Mouse (Mus musculus) hindbrain, postnatal 0 days (tissue): Measurements from ENCODE around the gene Olfr1315-ps1. TPM values are rescaled to one million over a fixed set of nuclear protein-coding genes. Genes with fewer than 3 reads are reported as not detected.

ENCODE experiments used
- ATAC-seq: fragments of 200-750 bp; cut with Nextera tagmentation; 2 replicates; pipeline ENCODE4 v1.8.0; 2017; ENCODE audit warnings: mild to moderate bottlenecking, moderate TSS enrichment, moderate library complexity
- DNase-seq: peaks from one replicate; pipeline ENCODE4 v3.0.0-alpha.2; 2015; ENCODE audit warnings: low spot score
- H3K27ac ChIP-seq: fragments of 300-500 bp; sonication (generic); 2 replicates; pipeline ENCODE4 v1.5.1; 2014; ENCODE audit warnings: mild to moderate bottlenecking
- H3K27me3 ChIP-seq: fragments of 300-500 bp; sonication (generic); 2 replicates; pipeline ENCODE4 v1.6.1; 2014; ENCODE audit warnings: low read length, mixed read lengths; ENCODE audit not compliant: insufficient read depth
- H3K36me3 ChIP-seq: fragments of 300-500 bp; sonication (generic); 2 replicates; pipeline ENCODE4 v1.6.1; 2014; ENCODE audit warnings: low read length, mixed read lengths; ENCODE audit not compliant: insufficient read depth
- H3K4me1 ChIP-seq: fragments of 300-500 bp; sonication (generic); 2 replicates; pipeline ENCODE4 v1.6.1; 2014; ENCODE audit warnings: antibody characterized with exemption, low read length, mixed read lengths; ENCODE audit not compliant: insufficient read depth
- H3K4me2 ChIP-seq: fragments of 300-500 bp; sonication (generic); 2 replicates; pipeline ENCODE4 v1.6.1; 2014; ENCODE audit warnings: low read depth, mild to moderate bottlenecking, low read length, moderate library complexity, mixed read lengths
- H3K4me3 ChIP-seq: fragments of 300-500 bp; sonication (generic); 2 replicates; pipeline ENCODE4 v1.5.1; 2014; ENCODE audit warnings: low read length
- H3K9ac ChIP-seq: fragments of 300-500 bp; sonication (generic); replicated peaks from 2 replicates; pipeline ENCODE4 v1.6.1; 2014; ENCODE audit warnings: mild to moderate bottlenecking, low read length, moderate library complexity, mixed read lengths
- H3K9me3 ChIP-seq: fragments of 300-500 bp; sonication (generic); 2 replicates; pipeline ENCODE4 v1.6.1; 2016; ENCODE audit warnings: low read length, mixed read lengths
- CTCF ChIP-seq: IDR thresholded peaks from 2 replicates; pipeline ENCODE4 v1.5.1; 2016; ENCODE audit warnings: antibody characterized with exemption, control low read depth, low read depth
- WGBS: fragments of 180-500 bp; shearing (Covaris S2); extraction: QIAGEN DNeasy Blood & Tissue Kit; methylation state at CpG from one replicate; pipeline ENCODE4 v1.1.7; 2014; 5-methylcytosine and 5-hydroxymethylcytosine counted together
- polyA plus RNA-seq: library from polyadenylated mRNA; unstranded; fragments of >200 nt; fragmentation: Nextera tagmentation; extraction: Ambion mirVana; gene quantifications from 2 replicates; pipeline ENCODE4 v1.2.1, GENCODE M21; 2015
- total RNA-seq: library from RNA; depleted of rRNA; stranded (reverse); fragments of >200 nt; gene quantifications from 2 replicates; pipeline ENCODE4 v1.2.3, GENCODE M21; 2014; rRNA removed

The Olfr1315-ps1 gene
- total RNA-seq (0.21 TPM in 1 of 2 replicates, not detected in the other), polyA plus RNA-seq (not detected in 2 replicates)

DNA sequence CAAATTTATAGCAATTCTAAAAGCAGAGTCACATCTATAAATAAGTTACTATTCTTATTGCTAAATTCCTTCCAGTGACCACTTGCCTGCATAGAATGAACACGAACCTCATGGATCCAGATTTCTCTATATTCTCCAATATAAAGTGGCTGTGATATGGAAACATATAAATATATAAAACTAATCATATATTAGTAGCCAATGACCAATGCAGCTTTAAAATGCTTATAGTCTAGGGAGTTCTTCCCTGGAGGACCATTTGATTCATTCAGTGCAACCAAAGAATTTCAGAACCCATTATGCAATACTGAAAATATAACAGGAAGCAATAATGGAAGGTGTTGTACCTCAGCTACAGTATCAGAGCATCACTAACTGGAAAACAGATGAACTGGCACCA lies at the start of gene Olfr1315-ps1:
Olfr1315-ps1 (minus strand) TSS at position 101 of the 400 bp plus-strand sequence.
- Histone ChIP-seq H3K4me2 (no peak within 1 kb of the TSS), H3K27me3 (no peaks in the 10 kb centered on the region), H3K4me3 (no peak within 1 kb of the TSS), H3K27ac (no peak within 1 kb of the TSS), H3K9ac (no peak within 1 kb of the TSS), H3K4me1 (no peaks in the 10 kb centered on the region), H3K36me3 (no peaks in the 10 kb centered on the region), H3K9me3 (no peaks in the 10 kb centered on the region)
- no peak for DNase-seq
- WGBS: 81% methylated on average over 1 of the region's 1 CpGs
- no peak for TF ChIP-seq CTCF
- no peak for ATAC-seq

DNA sequence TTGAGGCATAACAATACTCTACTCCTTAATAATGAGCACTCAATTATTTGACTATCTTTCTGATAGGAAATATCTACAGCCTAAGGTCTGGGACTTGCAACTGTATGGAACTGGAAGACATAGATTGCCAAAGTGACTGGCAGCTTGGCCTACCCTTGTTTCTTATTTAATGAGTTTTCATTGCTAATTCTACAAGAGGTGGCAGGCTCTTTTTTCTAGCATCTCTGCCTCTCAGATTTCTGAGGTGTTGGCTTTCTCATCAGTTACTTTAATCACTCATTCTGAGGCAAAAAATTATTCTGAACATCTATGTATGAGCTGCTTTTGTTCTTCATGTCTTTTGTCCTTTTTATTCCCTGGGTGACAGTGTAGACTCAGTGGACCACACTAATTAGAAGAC lies 38.7 kb upstream of the Olfr1315-ps1 start, which contains the start of gene Olfr1318:
Olfr1318 (plus strand) TSS at position 301 of the 400 bp plus-strand sequence.
- no peak within 1 kb of the TSS for H3K4me2 ChIP-seq
- no peak for ATAC-seq
- H3K9me3 ChIP-seq: no peaks in the 10 kb centered on the region
- H3K27me3 ChIP-seq: no peaks in the 10 kb centered on the region
- no peak for DNase-seq
- no peak within 1 kb of the TSS for H3K9ac ChIP-seq
- no peak within 1 kb of the TSS for H3K27ac ChIP-seq
- H3K36me3 ChIP-seq: no peaks in the 10 kb centered on the region
- H3K4me3 ChIP-seq: no peak within 1 kb of the TSS
- TF ChIP-seq CTCF: no peak
- no peaks in the 10 kb centered on the region for H3K4me1 ChIP-seq

DNA sequence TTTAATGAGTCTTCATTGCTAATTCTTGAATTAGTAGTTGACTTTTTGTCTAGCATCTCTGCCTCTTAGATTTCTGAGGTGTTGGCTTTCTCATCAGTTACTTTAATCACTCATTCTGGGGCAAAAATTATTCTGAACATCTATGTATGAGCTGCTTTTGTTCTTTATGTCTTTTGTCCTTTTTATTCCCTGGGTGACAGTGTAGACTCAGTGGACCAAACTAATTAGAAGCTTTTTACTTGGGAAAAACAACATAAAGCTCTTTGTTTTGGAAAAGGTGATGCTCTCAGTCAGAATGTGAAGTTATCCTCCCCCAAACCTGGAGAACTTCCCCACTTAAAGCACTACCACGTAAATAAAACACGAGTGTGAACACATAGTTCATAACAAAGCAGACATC lies 24.8 kb upstream of the Olfr1315-ps1 start, which contains the start of gene Olfr1317:
Olfr1317 (plus strand) TSS at position 301 of the 400 bp plus-strand sequence.
- Histone ChIP-seq H3K4me2 (no peak within 1 kb of the TSS), H3K27ac (no peak within 1 kb of the TSS), H3K4me3 (no peak within 1 kb of the TSS), H3K9me3 (no peaks in the 10 kb centered on the region), H3K9ac (no peak within 1 kb of the TSS), H3K27me3 (no peaks in the 10 kb centered on the region), H3K4me1 (no peaks in the 10 kb centered on the region), H3K36me3 (no peaks in the 10 kb centered on the region)
- no peak for TF ChIP-seq CTCF
- 70% methylated on average over 2 of the region's 2 CpGs for WGBS
- no peak for ATAC-seq
- no peak for DNase-seq

DNA sequence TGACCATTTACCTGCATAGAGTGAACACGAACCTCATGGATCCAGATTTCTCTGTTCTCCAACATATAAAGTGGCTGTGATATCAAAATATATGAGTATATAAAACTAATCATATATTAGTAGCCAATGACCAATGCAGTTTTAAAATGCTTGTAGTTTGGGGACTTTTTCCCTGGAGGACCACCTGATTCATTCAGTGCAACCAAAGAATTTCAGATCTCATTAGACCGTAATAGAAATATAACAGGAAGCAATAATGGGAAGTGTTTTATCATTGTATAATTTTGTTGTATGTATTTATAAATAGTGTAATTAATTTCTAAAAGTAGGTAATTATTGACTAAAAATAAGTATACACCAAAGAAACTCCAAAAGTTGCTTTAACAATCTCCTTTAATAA lies 19.6 kb upstream of the Olfr1315-ps1 start, which contains the start of gene Olfr1316:
Olfr1316 (minus strand) TSS at position 101 of the 400 bp plus-strand sequence.
- no peak for ATAC-seq
- no peak within 1 kb of the TSS for H3K27ac ChIP-seq
- H3K9ac ChIP-seq: no peak within 1 kb of the TSS
- H3K9me3 ChIP-seq: no peaks in the 10 kb centered on the region
- 88% methylated on average over 2 of the region's 2 CpGs for WGBS
- H3K4me2 ChIP-seq: no peak within 1 kb of the TSS
- H3K4me3 ChIP-seq: no peak within 1 kb of the TSS
- H3K36me3 ChIP-seq: no peaks in the 10 kb centered on the region
- no peaks in the 10 kb centered on the region for H3K27me3 ChIP-seq
- no peaks in the 10 kb centered on the region for H3K4me1 ChIP-seq
- DNase-seq: no peak
- TF ChIP-seq CTCF: no peak

DNA sequence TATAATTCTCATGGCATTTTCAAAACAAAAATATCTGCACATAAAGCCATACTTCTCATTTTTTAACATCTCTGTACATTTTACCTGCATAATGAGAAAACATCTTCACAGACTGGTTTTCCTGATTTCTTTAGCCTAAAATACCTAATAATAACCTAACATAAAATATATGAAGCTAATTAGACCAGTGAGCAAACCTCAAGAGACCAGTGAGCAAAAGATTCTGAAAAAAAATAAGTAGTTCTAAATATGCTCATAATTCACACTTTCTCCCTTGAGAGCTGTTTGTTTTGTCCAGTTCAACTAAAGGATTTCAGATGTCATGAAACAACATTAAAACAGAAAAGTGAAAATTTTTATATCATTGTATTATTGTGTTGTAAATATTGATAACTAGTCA lies 18.6 kb downstream of the Olfr1315-ps1 start, which contains the start of gene Olfr1314:
Olfr1314 (minus strand) TSS at position 101 of the 400 bp plus-strand sequence.
- Histone ChIP-seq H3K9ac (no peak within 1 kb of the TSS), H3K9me3 (no peaks in the 10 kb centered on the region), H3K27me3 (no peaks in the 10 kb centered on the region), H3K27ac (no peak within 1 kb of the TSS), H3K4me2 (no peak within 1 kb of the TSS), H3K4me3 (no peak within 1 kb of the TSS), H3K36me3 (no peaks in the 10 kb centered on the region), H3K4me1 (no peaks in the 10 kb centered on the region)
- DNase-seq (no peak), ATAC-seq (no peak)
- TF ChIP-seq CTCF: no peak

DNA sequence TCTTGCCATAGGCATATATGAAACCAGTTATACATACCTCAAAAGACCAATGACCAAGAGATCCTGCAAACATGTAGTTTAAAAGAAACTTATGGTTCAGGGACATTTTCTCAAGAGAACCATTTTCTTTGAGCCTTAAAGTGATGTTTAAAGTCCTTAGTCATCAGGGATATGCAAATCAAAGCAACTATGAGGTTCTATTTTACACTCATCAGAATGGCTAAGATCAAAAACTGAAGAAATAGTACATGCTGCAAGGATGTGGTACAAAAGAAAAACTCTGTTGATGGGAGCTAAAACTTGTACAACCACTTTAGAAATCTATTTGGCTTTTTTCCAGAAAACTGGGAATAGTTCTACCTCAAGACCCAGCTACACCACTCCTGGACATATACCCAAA lies 37.5 kb downstream of the Olfr1315-ps1 start, which contains the start of gene Olfr1313:
Olfr1313 (minus strand) TSS at position 101 of the 400 bp plus-strand sequence.
- DNase-seq (no peak), ATAC-seq (no peak)
- Histone ChIP-seq H3K27me3 (no peaks in the 10 kb centered on the region), H3K4me2 (no peak within 1 kb of the TSS), H3K9me3 (no peaks in the 10 kb centered on the region), H3K27ac (no peak within 1 kb of the TSS), H3K4me1 (no peaks in the 10 kb centered on the region), H3K4me3 (no peak within 1 kb of the TSS), H3K9ac (no peak within 1 kb of the TSS), H3K36me3 (no peaks in the 10 kb centered on the region)
- TF ChIP-seq CTCF: no peak

Other genes with a start within 250 kb of the Olfr1315-ps1 start
- not detected in 2 replicates for gene Olfr1305, start 238.3 kb downstream of the Olfr1315-ps1 start, total RNA-seq
- not detected in 2 replicates for gene Olfr1305, start 238.3 kb downstream of the Olfr1315-ps1 start, polyA plus RNA-seq
- gene Olfr1306, start 199.2 kb downstream of the Olfr1315-ps1 start, total RNA-seq: not detected in 2 replicates
- not detected in 2 replicates for gene Olfr1306, start 199.2 kb downstream of the Olfr1315-ps1 start, polyA plus RNA-seq
- not detected in 2 replicates for gene Olfr1307, start 166.0 kb downstream of the Olfr1315-ps1 start, total RNA-seq
- not detected in 2 replicates for gene Olfr1307, start 166.0 kb downstream of the Olfr1315-ps1 start, polyA plus RNA-seq
- gene Olfr1308, start 150.5 kb downstream of the Olfr1315-ps1 start, total RNA-seq: not detected in 2 replicates
- gene Olfr1308, start 150.5 kb downstream of the Olfr1315-ps1 start, polyA plus RNA-seq: not detected in 2 replicates
- 0.11 TPM in 1 of 2 replicates, not detected in the other for gene Olfr1309, start 125.2 kb downstream of the Olfr1315-ps1 start, total RNA-seq
- not detected in 2 replicates for gene Olfr1309, start 125.2 kb downstream of the Olfr1315-ps1 start, polyA plus RNA-seq
- gene Olfr1310, start 102.7 kb downstream of the Olfr1315-ps1 start, total RNA-seq: not detected in 2 replicates
- not detected in 2 replicates for gene Olfr1310, start 102.7 kb downstream of the Olfr1315-ps1 start, polyA plus RNA-seq
- not detected in 2 replicates for gene Olfr1311, start 91.0 kb downstream of the Olfr1315-ps1 start, total RNA-seq
- not detected in 2 replicates for gene Olfr1311, start 91.0 kb downstream of the Olfr1315-ps1 start, polyA plus RNA-seq
- not detected in 2 replicates for gene Olfr1312, start 65.2 kb downstream of the Olfr1315-ps1 start, total RNA-seq
- not detected in 2 replicates for gene Olfr1312, start 65.2 kb downstream of the Olfr1315-ps1 start, polyA plus RNA-seq
- not detected in 2 replicates for gene Olfr1313, start 37.6 kb downstream of the Olfr1315-ps1 start, total RNA-seq
- not detected in 2 replicates for gene Olfr1313, start 37.6 kb downstream of the Olfr1315-ps1 start, polyA plus RNA-seq
- not detected in 2 replicates for gene Olfr1314, start 18.7 kb downstream of the Olfr1315-ps1 start, total RNA-seq
- not detected in 2 replicates for gene Olfr1314, start 18.7 kb downstream of the Olfr1315-ps1 start, polyA plus RNA-seq
- gene Olfr1316, start 19.5 kb upstream of the Olfr1315-ps1 start, total RNA-seq: not detected in 2 replicates
- gene Olfr1316, start 19.5 kb upstream of the Olfr1315-ps1 start, polyA plus RNA-seq: not detected in 2 replicates
- gene Olfr1317, start 24.9 kb upstream of the Olfr1315-ps1 start, total RNA-seq: not detected in 2 replicates
- gene Olfr1317, start 24.9 kb upstream of the Olfr1315-ps1 start, polyA plus RNA-seq: not detected in 2 replicates
- not detected in 2 replicates for gene Olfr1318, start 38.8 kb upstream of the Olfr1315-ps1 start, total RNA-seq
- gene Olfr1318, start 38.8 kb upstream of the Olfr1315-ps1 start, polyA plus RNA-seq: 0.14 TPM in 2 replicates
- 21.3 and 44.7 TPM in 2 replicates for gene Lpcat4, start 124.0 kb upstream of the Olfr1315-ps1 start, total RNA-seq
- 20.8 and 22.8 TPM in 2 replicates for gene Lpcat4, start 124.0 kb upstream of the Olfr1315-ps1 start, polyA plus RNA-seq
- gene Nutm1, start 143.9 kb upstream of the Olfr1315-ps1 start, total RNA-seq: 0.05 TPM in 1 of 2 replicates, not detected in the other
- 0.06 and 0.11 TPM in 2 replicates for gene Nutm1, start 143.9 kb upstream of the Olfr1315-ps1 start, polyA plus RNA-seq
- 61.0 and 115 TPM in 2 replicates for gene Nop10, start 146.5 kb upstream of the Olfr1315-ps1 start, total RNA-seq
- gene Nop10, start 146.5 kb upstream of the Olfr1315-ps1 start, polyA plus RNA-seq: 177 and 183 TPM in 2 replicates
- gene Slc12a6, start 150.4 kb upstream of the Olfr1315-ps1 start, total RNA-seq: 55.5 and 68.2 TPM in 2 replicates
- gene Slc12a6, start 150.4 kb upstream of the Olfr1315-ps1 start, polyA plus RNA-seq: 12.6 and 13.6 TPM in 2 replicates
- gene Gm21985, start 150.9 kb upstream of the Olfr1315-ps1 start, total RNA-seq: not detected in 2 replicates
- not detected in 2 replicates for gene Gm21985, start 150.9 kb upstream of the Olfr1315-ps1 start, polyA plus RNA-seq